Mouse (Mus musculus) bone marrow, adult 2 months (tissue): Measurements from ENCODE around the gene Ammecr1.

Source experiments
- CTCF ChIP-seq: fragments of 200-500 bp; IDR thresholded peaks from 2 replicates; pipeline ENCODE4 v1.5.1; 2011; ENCODE audit warnings: low read length, control low read depth; ENCODE audit not compliant: control insufficient read depth, insufficient read depth
- POLR2A ChIP-seq: fragments of 200-500 bp; IDR thresholded peaks from 2 replicates; pipeline ENCODE4 v1.6.1; 2011; ENCODE audit warnings: low read depth, mild to moderate bottlenecking, control low read depth, low read length, borderline replicate concordance; ENCODE audit not compliant: control insufficient read depth

DNA sequence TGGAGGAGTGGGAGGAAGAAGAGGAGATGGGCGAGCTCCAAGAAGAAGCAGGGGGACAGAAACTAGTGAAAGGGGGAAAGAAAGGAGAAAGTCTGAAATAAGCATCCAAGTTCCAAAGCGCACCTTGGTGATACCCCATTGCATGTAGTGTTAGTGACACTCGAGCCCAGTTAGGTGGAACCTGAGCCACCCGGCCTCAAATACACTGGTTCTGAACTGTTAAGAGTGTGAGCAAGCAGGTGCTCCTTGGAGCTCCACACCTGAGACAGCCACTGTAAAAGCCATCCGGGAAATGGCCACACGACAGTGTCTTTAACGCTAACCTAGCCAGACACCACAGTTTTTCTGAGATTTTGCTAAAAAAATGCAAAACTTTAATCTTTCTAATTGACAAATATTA is 539 bp upstream of the Ammecr1 start:
- no peak for TF ChIP-seq CTCF
- no peak for TF ChIP-seq POLR2A
